Mouse (Mus musculus) G1E (cell line): ENCODE results near the gene Slc35f3.

Experiments
- CTCF ChIP-seq: IDR thresholded peaks from 2 replicates; pipeline ENCODE4 v1.5.1; 2012; ENCODE audit warnings: low read depth, low read length, inconsistent platforms, mixed read lengths
- GATA1 ChIP-seq: IDR thresholded peaks from 2 replicates; pipeline ENCODE4 v1.6.1; 2012; ENCODE audit warnings: borderline replicate concordance, low read length, inconsistent platforms, mixed read lengths
- GATA2 ChIP-seq: IDR thresholded peaks from 2 replicates; pipeline ENCODE4 v1.6.1; 2012; ENCODE audit warnings: low read depth, low read length, inconsistent platforms, borderline replicate concordance
- POLR2AphosphoS5 ChIP-seq: IDR thresholded peaks from 2 replicates; pipeline ENCODE4 v1.6.1; 2012; ENCODE audit warnings: low read depth, low read length, inconsistent platforms; ENCODE audit not compliant: insufficient replicate concordance
- TAL1 ChIP-seq: conservative IDR thresholded peaks from 2 replicates; pipeline ENCODE4 v1.6.1; 2012; ENCODE audit warnings: low read depth, low read length, inconsistent platforms, mixed read lengths

DNA sequence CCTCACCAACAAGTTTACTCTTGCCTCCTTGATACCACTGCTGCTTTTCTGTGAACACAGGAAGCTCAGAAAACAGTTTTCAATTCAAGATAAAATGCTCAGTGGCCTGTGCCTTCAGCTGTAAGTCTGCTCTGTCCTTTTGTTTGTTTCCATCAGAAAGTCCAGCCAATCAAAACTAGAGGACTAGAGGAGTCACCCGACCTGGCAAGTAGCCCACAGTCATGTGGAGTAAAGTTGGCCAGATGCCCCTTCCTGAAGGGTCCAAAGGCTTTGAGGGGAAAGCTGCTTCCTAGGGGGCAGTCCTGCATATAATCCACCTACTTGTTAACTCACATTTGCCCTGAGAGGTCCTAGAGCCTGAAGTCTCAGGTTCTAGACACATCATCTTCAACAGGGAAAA lies 10.7 kb downstream of the Slc35f3 start:
- TF ChIP-seq CTCF (no peak), GATA1 (no peak), POLR2AphosphoS5 (no peak), TAL1 (no peak), GATA2 (no peak)
